Mouse (Mus musculus) heart, adult 9 months (tissue): ENCODE measurements at regions not wholly inside any gene's neighbourhood (a gene's known extent, or its start where the extent isn't known, plus 50 kb on each side); places are given as distances from the start of the nearest gene placed in this dataset.

ENCODE experiments used
- DNase-seq, 2 experiments: peaks; one replicate each; pipeline ENCODE4 v3.0.0; 2022; ENCODE audit warnings: low spot score in 2 of 2

- no peak for DNase-seq
Measured at GRCm38 (mm10) chr6:117237096-117237495, 68.8 kb downstream of the Cxcl12 start.

GRCm38 (mm10) chr6:117241206-117241605 lies 72.9 kb downstream of the Cxcl12 start:
- no peak for DNase-seq

GRCm38 (mm10) chr6:117245398-117245797 lies 77.1 kb downstream of the Cxcl12 start:
- DNase-seq, result no peak

DNA sequence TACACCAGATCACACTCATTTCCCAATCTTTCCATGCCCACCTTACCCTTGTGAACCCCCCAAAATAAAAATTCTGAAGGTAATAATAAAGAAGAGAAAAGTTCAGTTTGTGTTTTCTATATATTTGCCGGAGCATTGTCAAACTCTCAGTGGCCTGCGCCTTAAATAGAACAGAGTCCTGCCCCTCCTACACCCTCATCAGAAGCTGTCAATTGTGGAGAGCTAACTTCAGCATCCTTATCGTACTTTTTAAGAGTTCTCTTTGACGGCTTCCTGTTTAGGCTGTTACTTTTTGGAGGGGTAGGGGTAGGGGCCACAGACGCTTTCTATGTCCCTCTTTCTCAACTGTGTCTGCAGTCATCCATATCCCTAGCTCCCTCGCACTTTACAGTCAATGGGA lies 77.5 kb downstream of the Cxcl12 start:
- no peak for DNase-seq

DNA sequence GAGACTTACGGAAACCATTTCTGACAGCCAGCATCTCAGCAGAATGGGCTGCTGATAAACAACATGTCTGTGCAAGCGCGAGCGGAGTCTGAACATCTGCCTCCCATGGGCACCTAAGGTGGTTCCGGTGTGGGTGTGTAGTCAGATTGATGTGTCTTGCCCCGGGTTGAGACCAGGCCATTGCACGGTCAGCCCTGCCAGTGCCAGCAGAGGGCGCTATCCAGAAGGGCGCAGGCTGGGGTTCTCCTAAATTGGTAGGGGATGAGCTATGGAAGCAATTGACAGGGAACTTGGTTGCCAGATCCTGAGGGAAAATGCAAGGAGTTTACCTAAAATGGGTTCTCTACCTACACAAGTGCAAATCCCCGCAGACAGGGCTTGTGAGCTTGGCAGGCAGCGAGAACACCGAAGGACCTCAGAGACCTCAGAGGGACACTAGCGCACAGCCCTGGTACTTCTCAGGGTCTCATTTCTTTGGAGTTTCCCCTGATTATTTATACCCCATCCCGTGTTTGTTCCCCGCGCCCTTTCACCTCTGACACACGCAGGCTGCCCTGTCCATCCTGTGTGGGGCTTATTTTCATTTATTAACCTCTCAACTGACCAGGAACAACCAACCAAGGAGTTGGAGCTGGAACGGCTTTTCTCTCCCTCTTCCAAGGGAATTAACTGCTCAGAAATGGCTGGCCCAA lies 81.0 kb downstream of the Cxcl12 start:
- no peak for DNase-seq

- no peak for DNase-seq
Measured at GRCm38 (mm10) chr6:117250051-117250450, 81.7 kb downstream of the Cxcl12 start.

GRCm38 (mm10) chr6:117251383-117251925 lies 83.1 kb downstream of the Cxcl12 start:
- no peak for DNase-seq

DNA sequence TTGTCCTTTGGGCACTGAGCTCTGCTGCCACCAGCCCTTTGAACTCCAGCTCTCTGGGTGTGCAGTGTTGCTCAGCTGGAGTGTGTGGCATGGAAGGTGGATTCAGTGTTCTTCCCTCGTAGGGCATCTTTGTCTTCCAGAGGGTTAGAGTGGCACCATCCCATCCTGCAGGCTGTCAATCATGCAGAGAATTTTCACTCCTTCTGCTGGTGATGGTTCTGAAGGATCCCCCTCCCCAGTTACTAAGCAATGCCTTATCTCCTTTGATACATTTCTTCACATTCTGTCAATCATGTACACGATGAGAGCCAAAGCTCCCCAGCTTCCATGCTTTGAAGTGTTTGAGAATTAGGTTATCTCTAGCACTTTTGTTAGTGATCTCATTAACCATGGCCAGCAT lies 84.0 kb downstream of the Cxcl12 start:
- DNase-seq, result no peak

DNA sequence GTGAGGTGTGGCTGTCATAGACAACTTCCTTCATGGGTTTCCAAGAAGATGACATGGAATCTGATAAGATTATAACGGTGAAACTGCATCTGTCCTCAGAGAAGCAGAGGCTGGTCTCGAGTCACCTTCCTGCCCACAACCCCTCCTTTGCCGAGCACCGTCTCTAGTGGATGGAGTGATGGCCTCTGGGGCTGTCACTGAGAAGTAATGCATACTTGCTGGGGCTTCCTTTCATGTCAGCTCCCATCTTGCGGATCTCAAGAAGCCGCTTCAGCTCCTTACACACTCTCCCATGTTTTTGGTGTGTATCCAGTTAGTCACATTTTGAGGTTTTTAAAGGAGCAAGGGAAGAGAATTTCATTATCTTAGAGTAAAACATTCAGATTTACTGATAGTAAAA lies 84.7 kb downstream of the Cxcl12 start:
- DNase-seq, result no peak

- no peak for DNase-seq
Measured at GRCm38 (mm10) chr6:117253586-117254330, 85.4 kb downstream of the Cxcl12 start.

GRCm38 (mm10) chr6:117254620-117255228 lies 86.4 kb downstream of the Cxcl12 start:
- DNase-seq, result peak in 1 of 2 experiments; percentile 38

- no peak for DNase-seq
Measured at GRCm38 (mm10) chr6:117255399-117256098, 87.2 kb downstream of the Cxcl12 start.

- DNase-seq, result no peak
Measured at GRCm38 (mm10) chr6:117256099-117256471, 87.8 kb downstream of the Cxcl12 start.

DNA sequence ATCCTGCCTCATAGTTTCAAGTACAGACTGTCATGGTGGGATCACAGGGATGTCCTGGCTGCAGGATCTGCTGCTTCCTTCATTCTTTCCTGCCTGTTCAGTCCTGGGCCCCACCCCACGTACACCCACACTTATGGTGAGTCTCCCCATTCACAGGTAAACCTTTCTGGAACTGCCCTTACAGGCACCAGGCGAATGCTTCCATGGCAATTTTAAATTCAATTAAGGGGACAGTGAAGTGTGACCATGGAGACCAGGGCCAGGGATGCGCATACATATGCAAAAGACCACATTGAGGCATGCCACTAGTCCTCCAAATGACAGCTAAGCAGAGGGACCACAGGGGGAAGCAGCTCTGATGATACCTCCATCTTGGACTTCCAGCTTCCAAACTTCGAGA lies 89.3 kb downstream of the Cxcl12 start:
- DNase-seq, result no peak

DNA sequence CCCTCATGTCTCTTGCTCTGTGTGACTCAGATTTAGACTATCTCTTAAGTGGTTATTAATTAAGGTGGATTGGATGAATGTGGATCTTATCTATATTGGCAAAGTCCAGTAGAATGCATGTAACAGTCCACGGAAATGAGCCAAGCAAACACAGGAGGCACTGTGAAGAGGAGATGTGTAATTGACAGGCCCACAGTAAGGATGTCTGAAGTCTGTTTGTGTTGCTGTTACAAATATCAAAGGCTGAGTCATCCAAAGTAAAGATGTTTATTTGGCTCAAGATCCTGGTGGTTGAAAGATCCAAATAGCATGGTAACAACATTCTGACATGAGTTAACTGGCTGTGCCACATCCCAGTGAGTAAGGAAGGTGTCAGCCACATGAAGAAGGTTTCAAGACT lies 99.6 kb downstream of the Cxcl12 start:
- DNase-seq, result no peak

DNA sequence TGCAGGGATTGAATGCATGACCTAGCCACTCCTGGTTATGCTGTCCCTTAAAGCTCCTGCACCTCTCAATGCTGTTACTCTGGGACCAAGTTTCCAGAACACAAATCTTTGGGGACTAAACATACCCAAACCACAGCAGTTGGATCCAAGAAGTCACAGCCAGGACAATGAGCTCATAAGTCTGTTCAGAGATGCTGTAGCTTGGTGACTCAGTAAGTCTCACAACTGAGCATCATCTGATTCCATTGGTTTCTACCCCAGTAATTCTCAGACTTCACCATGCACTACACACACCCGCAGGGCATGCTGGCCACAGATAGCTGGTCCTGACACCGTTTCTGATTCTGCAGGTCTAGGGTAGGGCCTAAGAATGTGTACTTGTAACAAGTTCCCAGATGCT lies 100.0 kb downstream of the Cxcl12 start:
- no peak for DNase-seq

- no peak for DNase-seq
Measured at GRCm38 (mm10) chr6:117270261-117270660, 101.9 kb downstream of the Cxcl12 start.

- no peak for DNase-seq
Measured at GRCm38 (mm10) chr6:117271562-117272226, 103.4 kb downstream of the Cxcl12 start.

DNA sequence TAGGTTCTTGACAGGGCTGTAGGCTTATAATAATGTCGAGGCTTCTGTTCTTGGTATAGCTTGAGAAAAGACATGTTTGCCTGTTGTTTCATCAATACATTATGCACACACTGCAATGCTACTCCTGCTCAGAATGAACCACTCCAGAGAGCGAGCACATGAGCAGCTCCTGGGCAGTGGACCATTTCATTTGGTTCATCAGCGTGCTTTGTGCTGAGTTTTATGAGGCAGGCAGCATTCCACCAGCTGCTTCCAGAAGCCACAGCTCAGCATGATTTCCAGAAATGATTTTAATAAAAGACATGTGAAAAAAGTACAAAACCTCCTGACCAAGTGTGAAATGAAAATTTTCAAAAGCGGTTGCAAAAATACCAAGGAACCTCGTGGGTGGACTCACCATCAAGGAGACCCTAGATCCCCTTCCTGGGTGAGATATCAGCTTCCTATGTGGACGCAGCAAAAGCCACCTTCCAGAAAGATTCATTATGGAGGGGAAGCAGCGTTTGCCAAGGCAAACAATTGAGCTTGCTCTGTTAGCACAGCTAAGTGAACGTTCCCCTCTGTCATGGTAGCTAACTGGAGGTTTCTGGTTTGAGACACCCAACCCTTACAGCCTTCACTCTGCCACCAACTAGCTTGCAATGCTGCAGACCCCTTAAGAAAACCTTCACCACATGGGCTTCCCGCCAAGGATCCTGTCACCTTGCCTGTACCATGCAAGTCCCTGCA lies 104.1 kb downstream of the Cxcl12 start:
- no peak for DNase-seq

GRCm38 (mm10) chr6:117275915-117276314 lies 107.6 kb downstream of the Cxcl12 start:
- DNase-seq, result no peak

- DNase-seq, result no peak
Measured at GRCm38 (mm10) chr6:117276850-117277249, 108.5 kb downstream of the Cxcl12 start.
